Mouse (Mus musculus): ENCODE results near the gene Dab1.

The Dab1 gene

DNA sequence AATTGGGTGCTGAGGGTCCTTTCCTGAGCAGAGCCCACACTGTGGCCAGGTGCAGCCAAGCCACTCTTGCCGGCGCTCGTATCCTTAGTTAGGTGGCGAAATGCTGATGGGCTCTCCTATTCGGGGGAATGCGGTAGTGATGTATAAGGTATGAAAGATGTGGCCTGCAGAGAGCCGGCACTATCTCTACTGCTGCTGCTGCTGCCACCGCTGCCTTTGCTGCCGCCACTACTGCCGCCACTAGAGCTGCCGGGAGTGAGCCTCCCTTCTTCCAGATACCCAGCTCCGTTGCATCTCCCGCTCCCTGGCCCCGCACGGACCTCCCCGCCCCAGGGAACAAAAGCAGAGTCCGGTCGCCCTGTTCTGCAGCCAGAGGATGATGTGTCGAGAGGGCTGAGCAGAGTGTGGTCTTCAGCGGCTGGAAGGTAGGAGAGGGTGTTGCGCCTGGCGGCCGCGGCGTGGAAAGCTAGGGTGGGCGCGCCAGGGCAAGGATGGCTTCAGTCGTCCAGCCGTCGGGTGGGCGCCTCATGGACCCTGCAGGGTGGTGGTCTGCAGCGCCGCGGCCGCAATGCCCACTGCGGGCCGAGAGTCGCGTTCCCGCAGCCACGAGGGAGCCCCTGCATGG, at the start of gene Dab1:
Dab1 (plus strand) TSS at position 39 of the 625 bp plus-strand sequence.
- DNase-seq (ENCODE audit: low spot score in 2 of 2) = no peak

DNA sequence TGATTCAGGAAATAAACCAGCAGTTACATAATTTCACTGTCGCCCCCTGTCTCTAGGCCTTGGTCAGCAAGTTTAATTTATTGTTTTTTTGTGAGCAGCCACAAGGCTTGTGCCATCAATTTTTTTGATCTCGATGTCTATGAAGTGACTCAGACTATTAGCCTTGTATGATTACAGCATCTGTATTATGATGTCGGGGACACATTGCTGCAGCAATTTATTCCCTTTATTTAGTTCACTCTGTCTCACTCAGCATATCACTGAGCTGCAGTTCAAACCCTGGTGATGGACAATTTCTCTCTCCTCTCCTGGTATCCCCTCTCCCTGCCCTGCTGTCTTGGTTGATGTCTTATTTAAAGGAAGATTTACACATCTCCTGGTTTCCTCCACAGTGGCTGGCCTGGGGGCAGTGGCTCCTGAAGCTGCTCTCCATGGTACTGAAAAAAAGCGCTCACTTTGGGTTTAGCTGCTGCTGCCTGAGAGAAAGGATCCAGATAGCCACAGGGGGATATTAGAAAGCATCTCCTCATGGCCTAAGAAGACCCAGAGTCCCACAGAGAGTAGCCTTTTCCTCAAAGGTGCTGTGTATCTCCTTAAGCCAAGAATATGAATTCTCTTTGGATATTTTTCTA, 47.3 kb upstream of the Dab1 start:
- DNase-seq (ENCODE audit: low spot score in 2 of 2) = no peak

GRCm38 (mm10) chr4:103575556-103575955, 43.6 kb upstream of the Dab1 start:
- DNase-seq (ENCODE audit: low spot score in 2 of 2) = no peak

- no peak for DNase-seq (ENCODE audit: low spot score in 2 of 2)
Observed at GRCm38 (mm10) chr4:103576305-103576704, 42.9 kb upstream of the Dab1 start.

- no peak for DNase-seq (ENCODE audit: low spot score in 2 of 2)
Observed at GRCm38 (mm10) chr4:103577111-103577815, 41.9 kb upstream of the Dab1 start.

DNA sequence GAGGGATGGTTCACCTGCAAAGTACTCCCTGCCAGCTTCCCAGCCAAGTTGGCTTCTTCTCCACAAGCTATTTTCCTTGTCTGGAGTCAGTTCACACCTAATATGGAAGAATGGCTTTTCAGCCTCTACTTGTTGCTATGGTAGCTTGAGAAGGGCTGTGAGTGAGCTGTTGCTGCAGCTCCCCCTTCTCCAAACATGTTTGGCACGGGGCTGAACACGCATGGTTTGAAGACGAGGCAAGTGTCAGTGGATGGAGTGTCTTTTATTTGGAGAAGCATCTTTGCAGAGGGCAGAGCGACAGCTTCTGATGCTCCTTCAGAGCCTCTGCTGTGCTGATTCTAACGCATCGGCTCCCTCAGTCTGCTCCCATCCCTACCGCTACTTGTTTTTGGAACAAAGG, 41.3 kb upstream of the Dab1 start:
- no peak for DNase-seq (ENCODE audit: low spot score in 2 of 2)

DNA sequence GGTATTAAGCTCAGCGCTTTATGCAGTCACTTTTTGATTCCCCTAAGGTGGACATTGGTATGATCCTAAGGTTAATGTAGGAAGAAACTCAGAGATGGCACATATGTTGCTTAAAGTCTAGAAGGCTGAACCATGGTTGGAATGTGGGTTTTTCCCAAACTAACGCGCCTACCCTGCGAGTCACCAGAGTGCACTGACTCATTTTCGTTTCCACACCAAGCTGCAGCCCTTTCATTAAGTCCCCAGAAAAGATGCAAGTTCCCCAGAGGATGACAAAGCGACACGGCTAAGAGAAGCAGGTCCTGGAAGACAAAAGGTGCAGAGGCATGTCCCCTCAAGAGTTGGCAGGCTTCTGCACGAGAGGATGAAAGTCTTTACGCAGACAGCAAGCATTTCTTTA, 39.1 kb upstream of the Dab1 start:
- DNase-seq (ENCODE audit: low spot score in 2 of 2) = no peak

DNA sequence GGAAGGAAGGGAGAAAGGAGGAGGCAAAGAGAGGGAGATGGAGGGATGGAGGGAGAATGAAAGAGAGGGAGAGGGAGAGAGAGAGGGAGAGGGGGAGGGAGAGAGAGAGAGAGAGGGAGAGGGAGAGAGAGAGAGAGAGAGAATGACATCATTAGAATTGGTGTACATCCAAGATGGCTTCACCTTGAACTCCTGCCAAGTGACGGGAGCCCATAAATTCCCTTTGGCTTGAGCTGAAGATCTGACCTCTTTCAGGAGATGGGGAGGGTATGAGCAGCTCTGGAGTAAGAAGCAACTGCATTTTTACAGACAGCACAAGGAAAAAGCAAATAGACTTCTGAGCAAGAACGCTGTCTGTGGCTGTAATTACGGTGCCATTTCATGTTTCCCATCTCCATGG, 4.1 kb upstream of the Dab1 start:
- no peak for DNase-seq (ENCODE audit: low spot score in 2 of 2)

DNA sequence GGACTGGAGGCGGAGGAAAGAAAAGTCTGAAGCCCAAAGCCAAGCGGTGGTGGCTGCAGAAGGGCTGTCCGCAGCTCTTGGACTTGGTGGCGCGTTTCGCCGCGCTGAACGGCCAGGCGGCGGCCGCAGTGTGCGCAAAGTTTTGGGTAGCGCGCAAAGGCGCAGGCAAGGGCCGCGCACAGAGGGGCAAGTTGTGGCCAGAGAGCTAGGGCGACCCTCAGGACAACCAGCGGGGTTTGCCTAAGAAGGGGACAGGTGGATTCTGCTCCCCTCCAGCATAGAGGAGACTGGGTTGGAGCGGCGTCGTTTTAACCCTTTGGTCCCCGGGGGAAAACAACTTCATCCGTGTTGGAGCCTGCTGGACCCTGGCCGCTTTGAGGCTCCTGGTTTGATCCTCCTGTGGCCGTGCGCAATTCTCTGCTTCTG, 800 bp downstream of the Dab1 start:
- no peak for DNase-seq (ENCODE audit: low spot score in 2 of 2)

DNA sequence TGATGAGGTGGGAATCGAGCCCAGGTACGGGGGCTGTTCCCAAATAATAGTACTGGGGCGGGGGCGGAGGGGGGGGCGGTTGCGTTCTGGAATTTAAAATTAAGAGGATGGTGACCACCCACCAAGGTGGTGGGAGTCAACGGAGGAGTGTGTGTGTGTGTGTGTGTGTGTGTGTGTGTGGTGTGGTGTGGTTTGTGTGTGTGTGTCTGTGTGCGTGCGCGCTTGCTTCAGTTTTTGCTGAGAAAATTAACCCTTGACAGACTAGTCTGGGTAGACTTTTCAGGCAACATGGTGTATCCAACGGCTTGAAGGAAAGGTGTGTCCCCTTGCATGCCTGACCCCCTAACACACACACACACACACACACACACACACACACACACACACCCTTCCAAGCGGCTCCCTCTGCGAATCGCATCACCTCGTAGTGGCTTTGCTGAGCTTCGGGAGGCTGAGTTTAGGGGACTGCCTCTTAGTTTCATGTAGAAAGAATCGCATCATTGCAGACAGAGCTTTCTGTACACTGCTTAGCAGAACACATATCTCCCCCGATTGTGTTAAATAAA, 1.5 kb downstream of the Dab1 start:
- DNase-seq (ENCODE audit: low spot score in 2 of 2) = no peak

DNA sequence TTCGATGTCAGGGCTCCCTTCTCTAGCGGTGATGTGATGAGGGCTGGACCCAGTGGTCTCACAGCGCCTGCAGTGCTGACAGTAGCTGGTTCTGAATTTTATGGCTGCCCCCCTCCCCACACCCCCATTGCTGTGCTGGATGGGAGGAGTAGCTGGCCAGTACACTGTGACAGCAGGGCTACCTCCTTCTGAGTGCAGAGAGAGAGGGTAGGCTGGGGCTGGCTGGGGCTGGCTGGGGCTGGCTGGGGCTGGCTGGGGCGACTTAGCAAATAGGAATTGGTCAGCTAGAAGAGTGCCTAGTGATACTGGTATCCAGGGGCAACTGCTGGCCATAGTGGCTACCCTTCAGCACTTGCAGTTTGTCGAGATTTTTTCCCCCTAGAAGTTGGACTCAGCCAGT, 2.4 kb downstream of the Dab1 start:
- DNase-seq (ENCODE audit: low spot score in 2 of 2) = no peak

- no peak for DNase-seq (ENCODE audit: low spot score in 2 of 2)
Observed at GRCm38 (mm10) chr4:103630177-103630576, 11.0 kb downstream of the Dab1 start.

DNA sequence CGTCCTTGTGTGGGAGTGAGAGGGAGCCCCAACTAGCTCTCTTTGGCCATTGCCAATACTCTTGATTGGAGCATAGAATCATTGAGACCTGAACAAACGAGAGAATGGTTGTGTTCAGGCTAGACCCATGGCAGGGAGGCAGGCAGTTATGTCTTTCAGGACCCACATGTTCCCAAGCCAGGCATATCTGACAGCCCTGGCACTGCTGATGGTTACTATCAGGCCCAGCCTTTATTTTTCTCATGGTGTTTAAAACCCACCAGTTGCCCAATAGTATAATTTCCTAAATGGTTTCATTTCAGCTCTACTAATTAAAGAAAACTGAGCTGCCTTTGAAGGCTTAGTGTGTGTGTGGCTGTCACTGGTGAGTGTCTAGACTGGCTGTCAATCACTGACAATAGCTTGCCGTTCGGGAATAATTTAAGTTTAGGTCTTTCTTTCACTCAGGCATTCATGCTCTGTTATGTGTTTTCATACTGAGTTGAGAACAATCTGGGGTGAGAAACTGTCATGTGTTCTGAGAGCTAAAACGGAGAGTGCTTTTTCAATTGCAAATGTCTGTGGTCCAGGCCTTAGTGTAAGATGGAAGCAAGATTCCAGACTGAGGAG, 17.1 kb downstream of the Dab1 start:
- no peak for DNase-seq (ENCODE audit: low spot score in 2 of 2)

GRCm38 (mm10) chr4:103648209-103648896, 29.2 kb downstream of the Dab1 start:
- no peak for DNase-seq (ENCODE audit: low spot score in 2 of 2)

DNA sequence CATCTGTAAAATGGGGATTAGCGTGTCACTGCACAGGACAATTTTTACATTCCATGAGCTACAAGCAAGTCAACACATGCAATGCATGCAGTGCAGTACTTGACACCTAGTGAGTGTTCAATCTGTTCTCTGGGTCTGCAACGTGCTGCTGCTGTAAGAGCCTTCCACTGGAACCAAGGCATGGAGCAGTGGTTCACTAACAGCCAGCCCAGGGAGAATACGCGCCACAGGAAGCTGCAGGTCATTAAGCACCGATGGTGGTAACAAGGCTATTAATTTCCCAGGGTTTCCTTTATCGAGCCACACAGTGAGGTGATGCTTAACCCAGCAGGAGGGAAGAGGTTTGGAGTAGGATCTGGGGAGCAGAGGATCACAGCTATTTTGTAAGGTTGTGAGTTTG, 36.6 kb downstream of the Dab1 start:
- peak in 1 of 2 experiments; percentile 44 for DNase-seq (ENCODE audit: low spot score in 2 of 2)

- DNase-seq (ENCODE audit: low spot score in 2 of 2) = no peak
Observed at GRCm38 (mm10) chr4:103661386-103661785, 42.2 kb downstream of the Dab1 start.

- no peak for DNase-seq (ENCODE audit: low spot score in 2 of 2)
Observed at GRCm38 (mm10) chr4:103667438-103667837, 48.3 kb downstream of the Dab1 start.

DNA sequence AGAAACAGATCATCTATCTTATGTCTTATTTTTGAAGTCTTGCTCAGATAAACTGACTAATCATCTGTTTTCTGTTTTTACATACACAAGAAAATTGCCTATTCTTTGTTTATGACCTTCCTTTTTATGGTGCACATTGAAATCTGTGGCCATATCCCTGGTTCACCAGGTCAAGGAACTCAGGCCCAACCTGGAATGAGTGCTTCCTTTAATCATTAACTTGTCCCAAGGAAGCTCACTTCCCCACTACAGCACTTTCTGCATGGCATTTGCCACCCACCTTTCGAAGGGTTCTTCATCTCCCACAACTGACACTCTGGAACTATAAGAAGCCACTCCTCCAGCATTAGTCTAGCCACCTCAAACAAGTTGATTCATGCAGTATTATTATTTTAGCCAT, 58.0 kb downstream of the Dab1 start:
- DNase-seq (ENCODE audit: low spot score in 2 of 2) = no peak

DNA sequence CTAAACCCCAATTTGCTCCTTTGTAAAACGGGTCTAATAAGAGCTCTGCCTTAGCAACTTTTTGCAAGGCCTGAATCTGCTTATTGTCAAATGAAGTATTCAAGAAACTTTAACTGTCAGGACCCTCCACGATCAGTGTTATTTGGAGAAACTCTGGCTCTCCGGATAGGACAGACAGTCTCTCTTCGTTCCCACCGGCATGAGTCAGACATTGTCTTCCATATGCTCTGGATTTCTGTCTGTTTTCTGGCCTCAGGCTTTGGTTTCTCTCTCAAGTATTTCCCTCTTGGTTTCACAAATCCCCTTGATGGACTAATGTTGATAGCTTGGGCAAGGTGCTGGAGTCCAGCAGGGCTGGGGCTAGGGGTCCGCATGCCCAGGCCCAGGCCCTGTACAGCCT, 59.3 kb downstream of the Dab1 start:
- no peak for DNase-seq (ENCODE audit: low spot score in 2 of 2)

DNA sequence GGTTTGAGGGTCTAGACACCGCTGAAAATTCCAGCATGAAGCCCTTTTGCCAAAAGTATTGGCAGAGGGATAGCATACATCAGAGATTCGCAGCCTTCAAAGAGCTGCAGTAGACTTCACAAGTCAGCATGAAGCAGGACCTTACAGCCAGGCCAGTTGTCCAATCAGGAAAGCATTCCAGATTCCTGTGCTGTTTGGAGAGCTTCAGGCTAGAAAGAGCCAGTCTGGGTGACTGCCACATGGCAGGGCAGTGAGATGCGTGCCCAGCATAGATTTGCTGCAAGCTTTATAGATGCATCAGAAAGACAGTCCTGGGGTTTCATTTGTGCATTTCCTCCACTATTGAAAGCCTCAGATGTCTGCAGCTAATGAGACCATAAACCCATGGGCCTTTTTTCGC, 66.0 kb downstream of the Dab1 start:
- no peak for DNase-seq (ENCODE audit: low spot score in 2 of 2)

- no peak for DNase-seq (ENCODE audit: low spot score in 2 of 2)
Observed at GRCm38 (mm10) chr4:103691717-103692116, 72.6 kb downstream of the Dab1 start.

GRCm38 (mm10) chr4:103699755-103700154, 80.6 kb downstream of the Dab1 start:
- no peak for DNase-seq (ENCODE audit: low spot score in 2 of 2)
